Mouse (Mus musculus): Measurements from ENCODE around the gene Neurl1a. TPM values are rescaled to one million over a fixed set of nuclear protein-coding genes. Genes with fewer than 3 reads are reported as not detected.
A peak's percentile ranks its signal among the peaks of the same experiment; 100 is the strongest.

Neurl1a gene
- polyA plus RNA-seq, 1 experiment from 2014 or later = 2.7 TPM

DNA sequence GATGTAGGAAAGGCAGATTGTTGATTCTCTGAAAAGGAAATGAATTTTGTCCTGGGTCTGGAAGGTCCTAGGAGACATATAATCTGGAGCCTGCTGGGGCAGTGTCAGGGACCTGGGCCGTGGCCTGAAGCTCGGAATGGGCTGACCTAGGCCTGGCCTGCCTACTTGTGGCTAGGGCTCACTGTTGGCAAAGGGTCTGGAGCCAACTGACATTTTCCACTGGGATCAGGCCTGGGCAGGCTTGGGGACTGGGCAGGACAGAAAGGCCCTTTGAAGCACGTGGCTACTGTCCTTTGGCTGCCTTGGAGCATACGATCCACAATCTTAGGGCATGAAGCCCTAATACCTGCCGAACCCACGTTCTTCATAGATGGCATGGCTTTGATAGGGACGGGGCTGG, 51.5 kb downstream of the Neurl1a start:
- no peak overlapping the region for H3K27ac ChIP-seq
- H3K4me1 ChIP-seq (replicated peaks; ENCODE audit: insufficient read depth, low read length) = no peaks in the 10 kb centered on the region; the same call in 1 of the 2 replicates
- no peak overlapping the region for H3K9ac ChIP-seq (ENCODE audit: low read depth, low read length)
- H3K4me2 ChIP-seq (ENCODE audit: low read length) = no peak overlapping the region
- ATAC-seq (replicated peaks; ENCODE audit: low FRiP score, low read depth) (no peak), DNase-seq (ENCODE audit: low spot score) (no peak)
- H3K4me3 ChIP-seq (replicated peaks; ENCODE audit: low read depth, low read length) = no peak overlapping the region
- no peaks in the 10 kb centered on the region for H3K27me3 ChIP-seq (ENCODE audit: insufficient read depth, low read length)
- TF ChIP-seq CTCF (IDR thresholded peaks at IDR 0.05; ENCODE audit: low read depth) = no peak
- no peaks in the 10 kb centered on the region for H3K36me3 ChIP-seq (ENCODE audit: insufficient read depth, low read length)
- no peaks in the 10 kb centered on the region for H3K9me3 ChIP-seq (replicated peaks; ENCODE audit: low read length)
- 88% methylated on average over 7 of the region's 7 CpGs for WGBS

DNA sequence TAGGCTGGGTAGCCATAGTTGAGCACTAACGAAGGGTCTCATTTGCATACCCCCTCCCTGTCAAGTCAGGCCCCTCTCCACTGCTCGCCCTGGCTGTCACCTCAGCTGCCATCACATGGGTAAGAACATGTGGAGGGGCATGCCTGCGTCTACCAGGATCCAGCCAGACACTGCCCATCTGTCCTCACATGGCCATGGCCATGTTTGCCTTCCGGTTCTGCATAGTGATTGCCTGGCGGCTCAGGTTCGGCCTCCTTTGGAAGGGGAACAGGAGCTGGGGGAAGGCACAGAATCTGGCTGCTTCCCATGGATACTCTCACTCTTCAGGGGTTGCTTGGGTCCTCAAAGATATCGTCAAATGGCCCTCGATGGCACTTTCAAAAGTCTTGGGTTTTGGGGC, 52.1 kb downstream of the Neurl1a start:
- WGBS = 91% methylated on average over 8 of the region's 8 CpGs
- no peak for ATAC-seq (replicated peaks; ENCODE audit: low FRiP score, low read depth)

DNA sequence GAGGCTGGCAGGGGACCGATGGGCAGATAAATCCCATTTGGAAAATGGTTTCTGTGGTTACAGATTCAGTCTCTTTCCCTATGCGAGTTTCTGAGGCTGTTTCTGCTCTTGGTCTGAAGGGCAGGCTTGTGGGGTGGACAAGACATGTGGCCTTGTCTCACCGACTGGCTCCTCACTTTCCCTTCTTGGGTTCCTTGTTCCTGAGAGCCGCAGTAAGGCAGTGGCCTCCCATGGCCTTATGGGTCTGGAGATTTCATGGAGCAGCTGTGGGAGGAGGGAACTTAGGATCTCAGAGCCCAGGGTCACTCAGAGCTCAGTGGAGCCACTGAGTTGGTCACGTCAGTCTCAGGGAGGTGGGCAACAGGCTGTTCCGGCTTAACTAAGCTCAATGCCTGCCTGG, 52.8 kb downstream of the Neurl1a start:
- no peak for TF ChIP-seq CTCF (IDR thresholded peaks at IDR 0.05; ENCODE audit: low read depth)
- Histone ChIP-seq H3K9ac (ENCODE audit: low read depth, low read length) (no peak overlapping the region), H3K27me3 (ENCODE audit: insufficient read depth, low read length) (no peaks in the 10 kb centered on the region), H3K4me1 (replicated peaks; ENCODE audit: insufficient read depth, low read length) (no peaks in the 10 kb centered on the region; the same call in 1 of the 2 replicates), H3K4me3 (replicated peaks; ENCODE audit: low read depth, low read length) (no peak overlapping the region), H3K4me2 (ENCODE audit: low read length) (no peak overlapping the region), H3K27ac (no peak overlapping the region), H3K36me3 (ENCODE audit: insufficient read depth, low read length) (no peaks in the 10 kb centered on the region), H3K9me3 (replicated peaks; ENCODE audit: low read length) (no peaks in the 10 kb centered on the region)
- no peak for DNase-seq (ENCODE audit: low spot score)
- no peak for ATAC-seq (replicated peaks; ENCODE audit: low FRiP score, low read depth)
- WGBS = 79% methylated on average over 6 of the region's 6 CpGs

More for the DNA sequence above, 52.1 kb downstream of the Neurl1a start:
- Histone ChIP-seq H3K4me1 (replicated peaks; ENCODE audit: insufficient read depth, low read length) (no peaks in the 10 kb centered on the region; the same call in 1 of the 2 replicates), H3K27me3 (ENCODE audit: insufficient read depth, low read length) (no peaks in the 10 kb centered on the region), H3K36me3 (ENCODE audit: insufficient read depth, low read length) (no peaks in the 10 kb centered on the region), H3K9me3 (replicated peaks; ENCODE audit: low read length) (no peaks in the 10 kb centered on the region), H3K27ac (no peak overlapping the region), H3K4me3 (replicated peaks; ENCODE audit: low read depth, low read length) (no peak overlapping the region), H3K4me2 (ENCODE audit: low read length) (no peak overlapping the region), H3K9ac (ENCODE audit: low read depth, low read length) (no peak overlapping the region)
- TF ChIP-seq CTCF (IDR thresholded peaks at IDR 0.05; ENCODE audit: low read depth) = no peak
- DNase-seq (ENCODE audit: low spot score) = no peak

DNA sequence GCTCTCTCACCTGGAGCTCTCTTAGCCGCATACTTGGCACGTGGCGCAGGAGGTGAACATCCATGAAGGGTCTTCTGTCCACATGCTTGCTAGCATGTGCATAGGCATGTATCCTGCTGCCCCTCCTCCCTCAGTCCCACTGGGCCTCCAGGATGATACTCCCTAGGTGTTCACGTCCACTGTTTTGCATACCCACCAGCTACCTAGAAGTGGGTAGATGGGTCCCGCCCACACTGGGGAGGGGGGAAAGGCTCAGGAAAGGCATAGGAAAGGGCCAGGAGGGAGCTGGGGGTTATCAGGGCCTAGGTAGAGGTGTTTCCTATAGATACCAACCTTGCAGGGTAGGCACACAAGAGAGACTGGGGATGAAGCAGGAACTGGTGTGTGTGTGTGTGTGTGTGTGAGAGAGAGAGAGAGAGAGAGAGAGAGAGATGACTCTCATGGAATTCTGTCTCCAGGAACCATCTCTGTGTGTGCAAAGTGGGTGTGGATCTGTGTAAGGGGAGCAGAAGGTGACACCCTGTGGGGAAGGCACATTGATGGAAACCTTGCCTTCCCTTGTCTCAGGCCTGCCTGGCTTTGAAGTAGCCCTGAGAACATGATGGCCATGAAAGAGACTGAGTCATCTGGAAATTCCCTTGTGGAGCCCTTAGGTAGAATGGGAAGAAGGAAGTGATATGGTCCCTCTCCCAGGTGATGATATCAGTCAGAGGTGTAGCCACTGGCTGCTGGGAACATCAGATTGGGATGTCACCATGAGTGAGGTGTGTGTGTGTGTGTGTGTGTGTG, 53.7 kb downstream of the Neurl1a start:
- no peak for TF ChIP-seq CTCF (IDR thresholded peaks at IDR 0.05; ENCODE audit: low read depth)
- no peak for ATAC-seq (replicated peaks; ENCODE audit: low FRiP score, low read depth)
- H3K4me2 ChIP-seq (ENCODE audit: low read length) = no peak overlapping the region
- H3K27ac ChIP-seq = no peak overlapping the region
- H3K9me3 ChIP-seq (replicated peaks; ENCODE audit: low read length) = no peaks in the 10 kb centered on the region
- H3K4me3 ChIP-seq (replicated peaks; ENCODE audit: low read depth, low read length) = no peak overlapping the region
- DNase-seq (ENCODE audit: low spot score) = no peak
- no peaks in the 10 kb centered on the region for H3K36me3 ChIP-seq (ENCODE audit: insufficient read depth, low read length)
- no peak overlapping the region for H3K9ac ChIP-seq (ENCODE audit: low read depth, low read length)
- WGBS = 92% methylated on average over 5 of the region's 5 CpGs
- no peaks in the 10 kb centered on the region; the same call in 1 of the 2 replicates for H3K4me1 ChIP-seq (replicated peaks; ENCODE audit: insufficient read depth, low read length)
- H3K27me3 ChIP-seq (ENCODE audit: insufficient read depth, low read length) = no peaks in the 10 kb centered on the region

DNA sequence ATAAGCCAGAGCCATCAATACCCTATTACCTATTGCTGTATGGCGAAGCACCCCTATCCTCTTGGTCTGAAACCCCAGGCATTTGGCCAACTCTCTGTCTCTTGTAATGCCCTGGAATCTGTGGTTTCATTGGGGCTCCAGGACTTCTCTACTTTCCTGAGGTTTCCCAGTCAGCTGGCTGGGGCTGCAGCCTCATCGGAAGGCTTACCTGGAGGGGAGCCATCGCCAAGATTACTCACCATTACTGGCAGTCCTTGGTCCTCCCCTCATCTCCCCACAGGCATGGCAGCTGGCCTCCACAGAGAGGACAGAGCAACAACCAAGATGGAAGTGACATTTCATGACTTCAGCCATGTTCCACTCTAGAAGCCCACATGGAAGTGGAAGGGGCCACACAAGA, 54.5 kb downstream of the Neurl1a start:
- no peaks in the 10 kb centered on the region for H3K27me3 ChIP-seq (ENCODE audit: insufficient read depth, low read length)
- H3K27ac ChIP-seq = no peak overlapping the region
- H3K36me3 ChIP-seq (ENCODE audit: insufficient read depth, low read length) = no peaks in the 10 kb centered on the region
- no peak overlapping the region for H3K4me2 ChIP-seq (ENCODE audit: low read length)
- no peak for ATAC-seq (replicated peaks; ENCODE audit: low FRiP score, low read depth)
- TF ChIP-seq CTCF (IDR thresholded peaks at IDR 0.05; ENCODE audit: low read depth) = no peak
- H3K4me3 ChIP-seq (replicated peaks; ENCODE audit: low read depth, low read length) = no peak overlapping the region
- H3K9me3 ChIP-seq (replicated peaks; ENCODE audit: low read length) = no peaks in the 10 kb centered on the region
- H3K4me1 ChIP-seq (replicated peaks; ENCODE audit: insufficient read depth, low read length) = no peaks in the 10 kb centered on the region; the same call in 1 of the 2 replicates
- WGBS = 89% methylated on average over 3 of the region's 3 CpGs
- H3K9ac ChIP-seq (ENCODE audit: low read depth, low read length) = no peak overlapping the region
- DNase-seq (ENCODE audit: low spot score) = no peak

DNA sequence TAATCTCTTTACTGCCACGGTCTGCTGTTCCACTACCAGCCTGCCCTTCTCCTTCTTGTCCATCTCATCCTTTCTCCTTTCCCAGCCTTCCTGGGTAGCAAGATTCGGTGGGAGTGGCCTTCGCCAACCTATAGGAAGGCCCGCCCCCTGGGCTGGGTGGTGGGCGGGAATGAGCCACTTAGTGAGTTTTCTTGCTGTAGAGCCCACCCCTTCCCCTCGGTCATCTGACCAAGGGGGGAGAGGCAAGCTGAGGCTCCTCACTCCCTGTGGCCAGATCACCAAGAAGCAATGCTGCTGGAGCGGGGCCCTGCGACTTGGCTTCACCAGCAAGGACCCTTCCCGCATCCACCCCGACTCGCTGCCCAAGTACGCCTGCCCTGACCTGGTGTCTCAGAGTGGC, 61.5 kb downstream of the Neurl1a start:
- ATAC-seq (replicated peaks; ENCODE audit: low FRiP score, low read depth) (no peak; the same call in 1 of the 2 replicates), DNase-seq (ENCODE audit: low spot score) (peak; percentile 36)
- H3K4me1 ChIP-seq (replicated peaks; ENCODE audit: insufficient read depth, low read length) = no peaks in the 10 kb centered on the region
- no peaks in the 10 kb centered on the region for H3K27me3 ChIP-seq (ENCODE audit: insufficient read depth, low read length)
- 42% methylated on average over 12 of the region's 12 CpGs for WGBS
- TF ChIP-seq CTCF (IDR thresholded peaks at IDR 0.05; ENCODE audit: low read depth) = no peak
- H3K9me3 ChIP-seq (replicated peaks; ENCODE audit: low read length) = no peaks in the 10 kb centered on the region
- H3K4me3 ChIP-seq (replicated peaks; ENCODE audit: low read depth, low read length) = peak overlapping the region; percentile 17; the same call in 1 of the 2 replicates
- peak overlapping the region; percentile 43 for H3K4me2 ChIP-seq (ENCODE audit: low read length)
- H3K36me3 ChIP-seq (ENCODE audit: insufficient read depth, low read length) = no peaks in the 10 kb centered on the region
- no peak overlapping the region for H3K27ac ChIP-seq
- H3K9ac ChIP-seq (ENCODE audit: low read depth, low read length) = no peak overlapping the region
